25 mouse cellular contexts compared by ENCODE assay signal in the genomic region with DNA sequence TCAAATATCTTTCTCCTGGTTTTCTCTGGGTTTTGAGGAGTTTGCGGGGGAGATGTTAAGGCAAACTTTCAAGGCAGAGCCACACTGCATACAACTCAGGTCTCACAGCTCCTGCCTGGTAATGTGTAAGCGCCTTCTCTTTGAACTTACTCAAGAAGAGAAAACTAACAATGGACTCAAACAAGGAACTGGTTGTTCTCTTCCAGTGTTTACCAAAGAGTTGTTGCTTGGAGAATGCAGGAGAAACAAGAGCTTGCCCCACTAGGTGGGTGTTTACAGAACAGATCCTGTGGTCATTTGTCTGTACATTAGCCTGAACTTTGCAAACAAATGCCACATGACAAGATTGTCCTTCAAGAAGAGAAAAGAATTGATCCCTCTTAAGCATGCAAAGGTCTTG. TPM values are rescaled to one million over a fixed set of nuclear protein-coding genes. Genes with fewer than 3 reads are reported as not detected.
DNase-seq lines count a peak whose midpoint lies in the region; ATAC-seq and TF ChIP-seq lines count a peak whose summit lies in the region.
"Had no signal": no experiment of that assay in that cellular context is flagged by ENCODE, and none has a peak within 500 bp of the region (broad histone marks: within the 10 kb centered on the region; RNA-seq: fewer than 3 reads in every experiment).

No protein-coding gene starts in this region.

- H3K4me3 ChIP-seq in left cerebral cortex, adult 2 months, result no peak overlapping the region
- no peak overlapping the region for H3K4me3 ChIP-seq in stomach, embryonic 14.5 days (ENCODE audit: low read depth, low read length)
- H3K4me3 ChIP-seq in stomach, postnatal 0 days (ENCODE audit: low read depth, low read length), result no peak overlapping the region
- H3K4me3 ChIP-seq: erythroblast, embryonic 14.5 days; heart, embryonic 10.5 days; heart, embryonic 15.5 days; hindbrain, embryonic 13.5 days; liver, embryonic 15.5 days; midbrain, embryonic 15.5 days had no signal

- H3K27me3 ChIP-seq in stomach, embryonic 14.5 days (ENCODE audit: control insufficient read depth, insufficient read depth, low read length), result no peaks in the 10 kb centered on the region
- H3K27me3 ChIP-seq in stomach, postnatal 0 days (ENCODE audit: control insufficient read depth, insufficient read depth, low read length), result no peaks in the 10 kb centered on the region
- H3K27me3 ChIP-seq: heart, embryonic 15.5 days; hindbrain, embryonic 13.5 days; liver, embryonic 15.5 days; midbrain, embryonic 15.5 days had no signal

- TF ChIP-seq CTCF in left cerebral cortex, adult 2 months (IDR thresholded peaks at IDR 0.05), result no peak
- no peak for TF ChIP-seq CTCF in stomach, postnatal 0 days (IDR thresholded peaks at IDR 0.05; ENCODE audit: low read depth)

- peaks cover 13% of the 10 kb centered on the region for H3K4me1 ChIP-seq in stomach, embryonic 14.5 days (ENCODE audit: control insufficient read depth, insufficient read depth, low read length)
- no peaks in the 10 kb centered on the region; the same call in 1 of the 2 replicates for H3K4me1 ChIP-seq in stomach, postnatal 0 days (replicated peaks; ENCODE audit: control insufficient read depth, insufficient read depth)
- H3K4me1 ChIP-seq: hindbrain, embryonic 13.5 days; liver, embryonic 15.5 days; midbrain, embryonic 15.5 days had no signal

- TF ChIP-seq EP300 in stomach, postnatal 0 days (optimal IDR thresholded peaks at IDR 0.05), result no peak

- no peak overlapping the region for H3K9ac ChIP-seq in stomach, embryonic 14.5 days (replicated peaks; ENCODE audit: low read depth, low read length)
- H3K9ac ChIP-seq in stomach, postnatal 0 days (ENCODE audit: low read length), result no peak overlapping the region
- H3K9ac ChIP-seq: heart, embryonic 15.5 days; hindbrain, embryonic 13.5 days; liver, embryonic 15.5 days; midbrain, embryonic 15.5 days had no signal

- peak overlapping the region; percentile 8; the same call in 1 of the 2 replicates for H3K27ac ChIP-seq in left cerebral cortex, adult 2 months
- H3K27ac ChIP-seq in stomach, embryonic 14.5 days (ENCODE audit: low read length), result peak overlapping the region; percentile 56; the same call in 1 of the 2 replicates
- H3K27ac ChIP-seq in stomach, postnatal 0 days (replicated peaks), result peak overlapping the region; percentile 56
- H3K27ac ChIP-seq: heart, embryonic 10.5 days; heart, embryonic 15.5 days; hindbrain, embryonic 13.5 days; liver, embryonic 15.5 days; macrophage; midbrain, embryonic 15.5 days had no signal

- 64% methylated on average over 2 of the region's 2 CpGs for WGBS in stomach, embryonic 14.5 days
- WGBS in stomach, postnatal 0 days, result 61% methylated on average over 2 of the region's 2 CpGs

- no peak overlapping the region for H3K4me2 ChIP-seq in stomach, embryonic 14.5 days (replicated peaks; ENCODE audit: low read depth, low read length)
- H3K4me2 ChIP-seq in stomach, postnatal 0 days (replicated peaks; ENCODE audit: low read depth), result no peak overlapping the region
- H3K4me2 ChIP-seq: heart, embryonic 15.5 days; hindbrain, embryonic 13.5 days; liver, embryonic 15.5 days; midbrain, embryonic 15.5 days had no signal

- no peaks in the 10 kb centered on the region for H3K9me3 ChIP-seq in stomach, embryonic 14.5 days (ENCODE audit: control insufficient read depth, low read depth, low read length)
- H3K9me3 ChIP-seq in stomach, postnatal 0 days (ENCODE audit: control insufficient read depth, low read length), result no peaks in the 10 kb centered on the region
- H3K9me3 ChIP-seq: heart, embryonic 10.5 days; heart, embryonic 15.5 days; hindbrain, embryonic 13.5 days; liver, embryonic 15.5 days; midbrain, embryonic 15.5 days had no signal

- no peak for DNase-seq in left cerebral cortex, adult 2 months (ENCODE audit: extremely low spot score in 1 of 2, low spot score in 2 of 2)
- no peak for DNase-seq in left cerebral cortex, adult 9 months (ENCODE audit: low spot score in 2 of 2)
- peak; percentile 70 for DNase-seq in lung, postnatal 36 days
- no peak for DNase-seq in lung, postnatal 14 days
- no peak for DNase-seq in stomach, postnatal 0 days (ENCODE audit: low spot score)
- no peak for DNase-seq in heart, postnatal 4 days
- DNase-seq: adrenal gland, postnatal 25 days; B cell, adult 2 months; cerebellum, adult 11-12 months; gastrocnemius, postnatal 10 days; heart, postnatal 36 days; kidney, postnatal 36 days; layer of hippocampus, postnatal 36 days; thymus, adult 2 months; thymus, postnatal 36 days had no signal

- no peaks in the 10 kb centered on the region; the same call in 1 of the 2 replicates for H3K36me3 ChIP-seq in stomach, embryonic 14.5 days (ENCODE audit: control insufficient read depth, insufficient read depth, low read length)
- no peaks in the 10 kb centered on the region for H3K36me3 ChIP-seq in stomach, postnatal 0 days (ENCODE audit: control insufficient read depth, insufficient read depth, low read length)
- H3K36me3 ChIP-seq: heart, embryonic 10.5 days; heart, embryonic 15.5 days; hindbrain, embryonic 13.5 days; liver, embryonic 15.5 days; midbrain, embryonic 15.5 days had no signal

- intact Hi-C loops in left cerebral cortex, adult 2 months (cut with DNase I), result no loop called here

- ATAC-seq in stomach, embryonic 14.5 days (ENCODE audit: insufficient number of reproducible peaks, insufficient read depth, low FRiP score, low read depth), result no peak
- peak; percentile 87 for ATAC-seq in stomach, postnatal 0 days (ENCODE audit: low FRiP score, low TSS enrichment)
- ATAC-seq: forebrain, embryonic 16.5 days; intestine, embryonic 16.5 days; midbrain, embryonic 15.5 days had no signal

RNA-seq across cellular contexts. Expression of gene Cdc14a, which starts 48.4 kb away (rescaled TPM):
- total RNA-seq in left cerebral cortex, adult 2 months (2021), result 1 to 10 TPM; 2.6 to 4.5 TPM
- polyA plus RNA-seq in stomach, embryonic 14.5 days (2014; fragmentation: Nextera tagmentation; extraction: Ambion mirVana), result 15.4 and 15.7 TPM in 2 replicates
- polyA plus RNA-seq in stomach, postnatal 0 days (2015; fragmentation: Nextera tagmentation; extraction: Ambion mirVana), result 4.6 TPM in 2 replicates
- total RNA-seq in heart, postnatal 4 days (2021), result 1 to 10 TPM; 5.3 to 5.8 TPM
